Mouse (Mus musculus) intestine, postnatal 0 days (tissue): ENCODE results near the gene R3hdm1. TPM values are rescaled to one million over a fixed set of nuclear protein-coding genes. Genes with fewer than 3 reads are reported as not detected.

Experiments used
- ATAC-seq: fragments of 200-750 bp; cut with Nextera tagmentation; 2 replicates; pipeline ENCODE4 v1.8.0; 2017; ENCODE audit warnings: mild to moderate bottlenecking, moderate TSS enrichment, moderate library complexity
- H3K27ac ChIP-seq: fragments of 300-500 bp; sonication (generic); 2 replicates; pipeline ENCODE4 v1.5.1; 2014; ENCODE audit warnings: mild to moderate bottlenecking, low read depth, low read length, moderate library complexity
- H3K27me3 ChIP-seq: fragments of 300-500 bp; sonication (generic); replicated peaks from 2 replicates; pipeline ENCODE4 v1.6.1; 2014; ENCODE audit warnings: low read length, mixed read lengths; ENCODE audit not compliant: control insufficient read depth, insufficient read depth
- H3K36me3 ChIP-seq: fragments of 300-500 bp; sonication (generic); 2 replicates; pipeline ENCODE4 v1.6.1; 2014; ENCODE audit warnings: mild to moderate bottlenecking, moderate library complexity; ENCODE audit not compliant: control insufficient read depth, insufficient read depth
- H3K4me1 ChIP-seq: fragments of 300-500 bp; sonication (generic); replicated peaks from 2 replicates; pipeline ENCODE4 v1.6.1; 2014; ENCODE audit warnings: antibody characterized with exemption, low read length, mixed read lengths; ENCODE audit not compliant: control insufficient read depth, insufficient read depth
- H3K4me2 ChIP-seq: fragments of 300-500 bp; sonication (generic); replicated peaks from 2 replicates; pipeline ENCODE4 v1.6.1; 2014; ENCODE audit warnings: low read depth, mild to moderate bottlenecking, moderate library complexity
- H3K4me3 ChIP-seq: fragments of 300-500 bp; sonication (generic); 2 replicates; pipeline ENCODE4 v1.5.1; 2014; ENCODE audit warnings: low read depth, low read length
- H3K9ac ChIP-seq: fragments of 300-500 bp; sonication (generic); 2 replicates; pipeline ENCODE4 v1.6.1; 2014; ENCODE audit warnings: mild to moderate bottlenecking, low read depth, low read length
- H3K9me3 ChIP-seq: fragments of 300-500 bp; sonication (generic); 2 replicates; pipeline ENCODE4 v1.6.1; 2016; ENCODE audit warnings: mixed run types; ENCODE audit not compliant: control insufficient read depth
- CTCF ChIP-seq: sonication (generic); IDR thresholded peaks from 2 replicates; pipeline ENCODE4 v1.5.1; 2016; ENCODE audit warnings: low read depth, mild to moderate bottlenecking, control low read depth, antibody characterized with exemption, moderate library complexity
- WGBS: fragments of 180-500 bp; shearing (Covaris S2); extraction: QIAGEN DNeasy Blood & Tissue Kit; methylation state at CpG from one replicate; pipeline ENCODE4 v1.1.7; 2014; 5-methylcytosine and 5-hydroxymethylcytosine counted together
- polyA plus RNA-seq: library from polyadenylated mRNA; unstranded; fragments of >200 nt; fragmentation: Nextera tagmentation; extraction: Ambion mirVana; gene quantifications from 2 replicates; pipeline ENCODE4 v1.2.1, GENCODE M21; 2015

R3hdm1 gene
- 28.4 and 31.5 TPM in 2 replicates for polyA plus RNA-seq

GRCm38 (mm10) chr1:128102641-128103461 is at the start of gene R3hdm1, which contains the start of gene Zranb3:
TSS of gene R3hdm1 (plus strand) at chr1:128103301.
TSS of gene Zranb3 (minus strand) at chr1:128103047.
- Histone ChIP-seq H3K9me3 (no peaks in the 10 kb centered on the region), H3K4me1 (no peaks in the 10 kb centered on the region), H3K27me3 (no peaks in the 10 kb centered on the region), H3K4me2 (peak within 1 kb of the TSS; percentile 75), H3K9ac (peak within 1 kb of the TSS; percentile 76), H3K27ac (peak within 1 kb of the TSS; percentile 88), H3K36me3 (no peaks in the 10 kb centered on the region), H3K4me3 (peak within 1 kb of the TSS; percentile 90)
- WGBS: under 1% methylated on average over 43 of the region's 43 CpGs
- peak; percentile 95 for ATAC-seq
- no peak for TF ChIP-seq CTCF

DNA sequence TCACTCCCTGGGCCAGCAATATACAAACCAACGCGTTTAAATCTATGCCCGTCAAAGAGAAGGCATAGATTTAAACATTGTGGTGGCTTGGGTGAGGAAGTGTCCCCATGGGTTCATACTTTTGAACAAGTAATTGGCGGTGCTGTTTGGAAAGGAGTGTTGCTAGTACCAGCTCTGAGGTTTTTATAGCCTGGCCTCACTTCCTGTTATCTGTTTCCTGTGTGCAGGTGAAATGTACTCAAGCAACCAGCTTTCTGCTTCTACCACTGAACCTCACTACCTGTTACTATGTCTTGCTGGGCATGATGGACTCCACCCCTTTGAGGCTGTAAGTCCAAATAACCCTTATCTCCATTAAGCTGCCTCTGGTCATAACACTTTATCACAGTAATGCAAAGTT is 45.8 kb upstream of the R3hdm1 start:
- Histone ChIP-seq H3K9me3 (no peaks in the 10 kb centered on the region), H3K9ac (no peak overlapping the region), H3K4me2 (no peak overlapping the region), H3K4me3 (no peak overlapping the region), H3K36me3 (no peaks in the 10 kb centered on the region), H3K27me3 (no peaks in the 10 kb centered on the region), H3K4me1 (no peaks in the 10 kb centered on the region), H3K27ac (no peak overlapping the region)
- TF ChIP-seq CTCF: no peak
- WGBS: 92% methylated on average over 4 of the region's 4 CpGs
- no peak for ATAC-seq

DNA sequence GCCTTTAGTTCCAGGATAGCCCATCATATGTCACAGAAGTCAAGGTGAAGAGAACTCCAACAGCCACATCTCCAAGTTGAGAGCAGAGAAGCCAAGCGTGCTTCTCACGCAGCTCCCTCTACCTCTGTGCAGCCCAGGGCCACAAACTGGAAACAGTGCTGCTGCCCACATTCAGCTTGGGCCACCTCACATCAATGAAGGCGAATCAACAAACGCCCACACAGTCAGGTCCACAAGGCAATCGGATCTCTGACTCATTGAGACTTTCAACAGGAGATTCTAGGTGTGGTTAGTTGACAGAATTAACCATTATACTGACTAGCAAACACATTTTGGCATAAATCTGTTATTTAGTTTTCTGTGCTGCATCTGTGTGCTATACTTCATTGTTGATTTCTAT is 44.5 kb upstream of the R3hdm1 start:
- Histone ChIP-seq H3K27me3 (no peaks in the 10 kb centered on the region), H3K4me1 (no peaks in the 10 kb centered on the region), H3K27ac (no peak overlapping the region), H3K9ac (no peak overlapping the region), H3K4me2 (no peak overlapping the region), H3K9me3 (no peaks in the 10 kb centered on the region), H3K36me3 (no peaks in the 10 kb centered on the region), H3K4me3 (no peak overlapping the region)
- 88% methylated on average over 5 of the region's 5 CpGs for WGBS
- no peak for TF ChIP-seq CTCF
- ATAC-seq: no peak

DNA sequence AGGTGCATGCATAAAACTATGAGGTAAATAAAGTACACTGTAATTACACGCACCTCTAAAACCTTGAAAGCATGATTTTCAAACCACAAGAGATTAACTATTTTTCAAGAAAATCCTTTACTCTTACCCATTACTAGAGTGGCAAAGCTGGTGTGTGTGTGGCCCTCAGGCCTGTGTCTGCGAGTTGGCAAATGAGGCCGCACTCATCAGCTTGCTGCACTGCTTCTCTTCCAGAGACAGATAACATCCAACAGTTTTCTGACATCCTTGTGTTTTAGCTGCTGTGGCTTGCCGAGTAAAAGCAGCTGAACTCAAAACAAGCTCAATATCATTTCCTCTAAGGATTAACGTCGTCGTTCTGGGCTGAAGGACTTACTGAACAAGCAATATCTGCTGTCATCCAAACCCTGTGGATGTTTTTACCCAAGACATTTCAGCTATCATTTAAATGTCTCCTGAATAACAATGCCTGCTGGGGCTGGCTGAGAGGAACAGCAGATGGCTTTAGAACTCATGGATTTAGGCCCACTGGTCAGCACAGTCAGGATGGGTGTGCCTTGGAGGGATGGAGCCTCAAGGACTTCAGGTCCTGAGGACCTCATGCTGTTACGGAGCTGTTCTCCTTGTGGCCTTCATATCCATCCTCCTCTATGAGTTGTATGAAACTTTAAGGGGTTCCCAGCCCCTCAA is 42.3 kb upstream of the R3hdm1 start:
- no peak for ATAC-seq
- TF ChIP-seq CTCF: no peak
- Histone ChIP-seq H3K9ac (no peak overlapping the region), H3K4me3 (no peak overlapping the region), H3K36me3 (no peaks in the 10 kb centered on the region), H3K9me3 (no peaks in the 10 kb centered on the region), H3K4me2 (no peak overlapping the region), H3K27ac (no peak overlapping the region), H3K27me3 (no peaks in the 10 kb centered on the region), H3K4me1 (no peaks in the 10 kb centered on the region)
- WGBS: 70% methylated on average over 8 of the region's 8 CpGs

DNA sequence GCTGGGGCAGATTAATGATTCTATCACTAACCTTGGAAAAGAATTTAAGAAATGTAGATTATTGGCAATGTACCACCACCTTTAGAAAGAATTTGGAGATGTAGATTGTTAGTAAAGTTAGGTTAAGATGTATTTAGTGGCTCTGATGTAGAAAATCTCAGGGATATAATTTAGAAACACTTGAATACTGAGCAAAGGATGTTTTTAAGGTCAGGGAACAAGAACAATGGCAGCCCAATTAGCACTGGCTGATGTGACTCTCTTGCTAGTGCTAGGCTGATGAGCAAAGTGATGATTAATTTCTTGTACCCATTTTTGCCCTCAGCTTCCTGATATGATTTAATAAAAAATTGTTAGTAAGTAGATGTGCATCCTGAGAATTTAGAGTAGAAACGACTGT is 41.7 kb upstream of the R3hdm1 start:
- no peaks in the 10 kb centered on the region for H3K9me3 ChIP-seq
- no peak overlapping the region for H3K9ac ChIP-seq
- no peak for ATAC-seq
- H3K4me2 ChIP-seq: no peak overlapping the region
- H3K27ac ChIP-seq: no peak overlapping the region
- WGBS: 69% methylated on average over 1 of the region's 1 CpGs
- no peak for TF ChIP-seq CTCF
- H3K27me3 ChIP-seq: no peaks in the 10 kb centered on the region
- H3K4me3 ChIP-seq: no peak overlapping the region
- no peaks in the 10 kb centered on the region for H3K4me1 ChIP-seq
- no peaks in the 10 kb centered on the region for H3K36me3 ChIP-seq

GRCm38 (mm10) chr1:128062167-128062566 is 40.9 kb upstream of the R3hdm1 start:
- H3K9ac ChIP-seq: no peak overlapping the region
- H3K4me3 ChIP-seq: no peak overlapping the region
- H3K27ac ChIP-seq: no peak overlapping the region
- no peak for ATAC-seq
- TF ChIP-seq CTCF: no peak
- H3K27me3 ChIP-seq: no peaks in the 10 kb centered on the region
- no peak overlapping the region for H3K4me2 ChIP-seq
- no peaks in the 10 kb centered on the region for H3K36me3 ChIP-seq
- WGBS: 83% methylated on average over 1 of the region's 1 CpGs
- no peaks in the 10 kb centered on the region for H3K4me1 ChIP-seq
- no peaks in the 10 kb centered on the region for H3K9me3 ChIP-seq
